Mouse (Mus musculus): ENCODE results near the gene Wdr95.

DNA sequence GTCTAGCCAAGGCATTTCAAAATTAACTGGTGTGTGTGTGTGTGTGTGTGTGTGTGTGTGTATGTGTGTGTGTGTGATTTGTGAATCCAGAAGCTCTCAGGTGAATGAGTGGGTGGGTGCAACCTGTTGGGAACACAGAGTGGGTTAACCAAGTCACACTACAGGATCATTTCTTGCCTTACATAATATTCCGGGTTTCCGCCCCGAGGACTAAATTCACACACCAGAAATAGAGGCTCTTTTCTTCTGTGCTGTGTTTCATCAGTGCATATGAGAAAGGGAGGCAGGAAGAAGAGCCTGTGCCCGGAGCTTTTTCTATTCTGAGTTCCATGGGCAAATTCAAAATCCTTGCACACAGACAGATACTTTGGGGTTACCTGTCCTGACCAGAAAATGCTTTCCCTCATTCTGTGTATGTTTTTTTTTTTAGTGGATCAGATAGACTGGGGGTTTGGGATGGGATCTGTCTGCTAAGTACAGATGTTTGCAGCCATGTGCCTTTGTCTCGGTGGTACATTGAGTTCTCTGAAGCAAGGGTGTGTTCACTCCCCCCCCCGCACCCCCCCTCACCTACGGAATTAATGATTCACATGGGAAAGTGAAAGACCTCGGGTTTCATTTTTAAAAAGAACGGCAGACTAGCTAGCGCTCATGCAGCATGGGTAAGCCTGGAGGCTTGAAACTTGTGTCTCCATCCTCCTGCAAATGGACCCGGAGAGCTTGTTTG, 114.5 kb downstream of the Wdr95 start:
- TF ChIP-seq CTCF (IDR thresholded peaks at IDR 0.05; ENCODE audit: control insufficient read depth, insufficient read depth, low read length) (no peak), POLR2A (IDR thresholded peaks at IDR 0.05; ENCODE audit: borderline replicate concordance, control insufficient read depth, low read depth, low read length) (no peak)

Data from bone marrow, adult 2 months (tissue).